Mouse (Mus musculus): ENCODE data around the gene Pbx3.

GRCm38 (mm10) chr2:34132751-34133150, 240.2 kb downstream of the Pbx3 start:
- TF ChIP-seq CTCF (IDR thresholded peaks at IDR 0.05; ENCODE audit: control insufficient read depth, insufficient read depth, low read length) (no peak), POLR2A (IDR thresholded peaks at IDR 0.05; ENCODE audit: borderline replicate concordance, control insufficient read depth, low read depth, low read length) (no peak)

All from bone marrow, adult 2 months (tissue).